Mouse (Mus musculus): ENCODE measurements at regions not wholly inside any gene's neighbourhood (a gene's known extent, or its start where the extent isn't known, plus 50 kb on each side); places are given as distances from the start of the nearest gene placed in this dataset.

GRCm38 (mm10) chr12:96615134-96615533 is 923.1 kb downstream of the Flrt2 start:
- DNase-seq (ENCODE audit: low spot score in 2 of 2), result no peak

- DNase-seq (ENCODE audit: low spot score in 2 of 2), result no peak
Observed at GRCm38 (mm10) chr12:96615850-96616249, 923.8 kb downstream of the Flrt2 start.

- DNase-seq (ENCODE audit: low spot score in 2 of 2), result no peak
Observed at GRCm38 (mm10) chr12:96617226-96617625, 925.2 kb downstream of the Flrt2 start.

Data from left cerebral cortex, adult 8-10 months (tissue).